Mouse (Mus musculus) olfactory bulb, adult 2 months (tissue): Measurements from ENCODE around the gene 5430419D17Rik.

Source experiments
- CTCF ChIP-seq: fragments of 200-500 bp; IDR thresholded peaks from 2 replicates; pipeline ENCODE4 v1.5.1; 2012; ENCODE audit warnings: low read depth, mild to moderate bottlenecking, low read length, moderate library complexity; ENCODE audit not compliant: insufficient read depth
- POLR2A ChIP-seq: fragments of 200-500 bp; IDR thresholded peaks from 2 replicates; pipeline ENCODE4 v1.6.1; 2012; ENCODE audit warnings: mild to moderate bottlenecking, low read depth, low read length, moderate library complexity; ENCODE audit not compliant: insufficient read depth

- TF ChIP-seq CTCF (no peak), POLR2A (no peak)
Measured at GRCm38 (mm10) chr7:131187047-131187446, 12.8 kb downstream of the 5430419D17Rik start.
